Mouse (Mus musculus) R1 (cell line): ENCODE measurements at regions not wholly inside any gene's neighbourhood (a gene's known extent, or its start where the extent isn't known, plus 50 kb on each side); places are given as distances from the start of the nearest gene placed in this dataset.

Experiments used
- DNase-seq: peaks from one replicate; pipeline ENCODE4 v3.0.0-alpha.2; 2018; ENCODE audit warnings: low read depth, low spot score

DNA sequence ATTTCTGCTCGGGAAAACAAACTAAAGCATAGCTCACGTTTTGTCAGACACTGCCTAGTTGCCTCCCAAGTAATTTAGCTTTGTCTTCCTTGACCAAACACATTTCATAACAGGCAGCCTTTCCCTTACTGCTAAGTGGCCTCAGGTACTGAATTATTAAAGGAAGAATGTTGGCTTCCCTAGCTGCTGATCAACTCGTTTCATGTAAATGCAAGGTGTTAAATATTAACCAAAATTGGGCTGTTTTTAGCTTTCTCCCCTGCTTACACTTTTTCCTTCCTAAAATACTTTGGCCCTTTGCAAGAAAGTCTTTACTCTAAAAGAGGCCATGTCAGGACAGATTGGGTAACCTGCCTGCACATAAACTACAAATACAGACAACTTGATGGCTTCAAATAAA lies 265.4 kb downstream of the Pmp22 start:
- DNase-seq = no peak

DNA sequence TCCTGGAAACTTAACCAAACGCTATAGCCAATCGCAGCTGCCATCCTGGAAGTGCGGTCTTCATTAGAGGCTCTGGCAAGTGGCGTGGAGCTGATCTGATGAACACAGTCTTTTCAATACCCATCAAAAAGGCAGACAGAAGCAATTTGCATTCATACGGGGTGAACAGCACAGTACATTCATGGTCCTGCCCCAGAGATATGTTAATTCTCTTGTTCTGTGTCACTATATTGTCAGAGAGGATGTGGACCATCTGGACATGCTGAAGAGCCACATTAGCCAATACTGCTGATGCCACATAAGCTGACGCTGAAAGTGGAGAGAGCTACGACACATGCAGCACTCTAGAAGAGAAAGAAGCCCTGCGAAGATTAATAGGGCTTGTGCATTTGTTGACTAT lies 267.6 kb downstream of the Pmp22 start:
- DNase-seq = no peak

DNA sequence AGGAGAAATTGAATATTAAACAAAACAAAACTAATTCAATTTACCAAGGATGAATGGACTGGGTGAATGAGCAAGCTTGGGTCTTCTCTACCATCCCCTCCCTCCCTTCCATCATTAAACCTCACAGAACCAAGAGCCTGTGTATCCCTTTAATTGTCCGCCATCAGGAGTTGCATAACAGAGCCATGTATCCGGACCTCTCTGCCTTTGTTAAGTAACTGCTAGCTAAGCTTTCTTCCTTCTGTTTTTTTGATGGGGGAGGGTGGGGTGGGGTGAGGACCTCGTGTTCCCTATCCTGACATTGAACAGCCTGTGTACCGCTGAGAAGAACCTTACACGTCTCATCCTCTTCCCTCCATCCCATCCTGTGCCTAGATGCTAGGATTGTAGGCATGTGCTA lies 274.0 kb downstream of the Pmp22 start:
- peak; percentile 21 for DNase-seq

DNA sequence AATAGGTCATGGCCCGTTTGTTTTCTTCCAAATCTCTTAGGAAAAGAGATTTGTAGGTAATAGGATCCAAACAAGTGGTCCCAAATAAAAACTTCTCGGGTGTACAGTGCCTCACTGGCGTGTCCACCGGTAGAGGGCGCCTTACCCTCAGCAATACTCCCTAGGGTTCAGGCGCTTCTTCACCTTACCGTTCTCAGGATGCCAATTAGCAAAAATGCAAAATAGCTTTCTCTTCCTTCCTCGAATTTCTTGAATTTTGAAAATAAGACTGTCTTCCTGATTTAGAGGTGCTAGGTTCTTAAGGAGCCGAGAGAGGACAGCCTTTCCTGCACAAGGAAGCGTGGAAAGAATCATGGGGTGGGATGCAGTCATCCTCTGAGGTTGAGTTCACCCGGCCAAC lies 275.9 kb downstream of the Pmp22 start:
- DNase-seq = peak; percentile 64

DNA sequence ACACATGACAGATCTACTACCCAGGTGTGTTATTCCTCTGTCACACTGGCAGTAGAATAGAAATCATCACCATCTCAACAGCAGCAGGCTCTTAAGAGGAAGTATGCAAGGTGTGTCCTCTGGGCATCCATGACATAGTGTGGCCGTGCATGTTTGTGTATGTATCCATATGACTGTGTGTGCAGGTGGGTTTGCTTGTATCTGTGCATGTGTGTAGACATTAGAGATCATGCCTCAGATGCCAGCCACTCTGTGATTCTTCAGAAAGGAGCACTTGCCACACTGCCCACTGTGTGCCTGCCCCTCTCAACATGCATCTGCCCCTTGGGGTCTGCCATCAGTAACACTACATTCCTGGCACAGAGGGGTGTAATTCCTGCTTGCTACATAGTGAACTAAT lies 280.6 kb downstream of the Pmp22 start:
- no peak for DNase-seq

DNA sequence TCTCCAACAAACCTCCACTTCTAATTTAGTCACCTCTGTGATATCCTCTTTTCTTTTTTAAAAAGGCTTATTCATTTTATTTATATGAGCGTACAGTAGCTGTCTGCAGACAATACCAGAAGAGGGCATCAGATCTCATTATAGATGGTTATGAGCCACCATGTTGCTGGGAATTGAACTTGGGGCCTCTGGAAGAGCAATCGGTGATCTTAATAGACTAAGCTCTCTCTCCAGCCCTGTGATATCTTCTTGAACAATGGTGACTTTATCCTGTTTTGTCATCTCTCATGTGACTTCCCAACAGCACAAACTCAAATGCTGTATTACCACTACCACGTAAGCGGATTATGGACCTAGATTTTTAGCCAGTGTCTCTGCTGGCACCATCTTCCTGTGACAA lies 282.1 kb downstream of the Pmp22 start:
- DNase-seq = no peak

DNA sequence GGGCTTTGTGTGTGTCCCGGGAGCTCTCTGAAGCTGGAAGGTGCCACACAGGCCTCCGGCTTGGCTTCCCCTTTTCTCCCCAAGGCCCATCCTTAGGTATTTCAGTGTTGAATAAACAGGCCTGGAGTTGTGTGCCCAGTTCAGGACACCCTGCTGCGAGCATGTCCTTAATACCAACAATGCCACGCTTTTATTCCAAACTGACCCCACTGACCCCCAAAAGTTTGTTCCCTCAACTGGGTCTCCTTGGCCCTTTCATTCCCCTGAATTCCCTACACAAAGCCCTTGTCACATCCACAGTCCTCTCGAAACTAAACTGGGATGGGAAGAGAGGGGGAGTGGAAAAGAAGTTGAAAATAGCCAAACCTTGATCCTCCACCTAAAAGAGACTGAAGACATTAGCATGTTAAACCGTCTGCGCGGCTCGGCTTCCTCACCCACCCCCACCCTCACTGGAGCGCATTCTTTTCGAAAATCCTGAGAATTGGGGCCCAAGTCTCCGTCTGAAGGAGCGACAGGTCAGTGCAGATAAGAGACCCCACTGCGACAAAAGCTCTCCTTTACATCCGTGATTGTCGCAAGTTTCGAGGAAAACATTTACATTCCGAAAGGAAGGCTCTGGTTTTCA lies 283.7 kb downstream of the Pmp22 start:
- DNase-seq = peak; percentile 80

DNA sequence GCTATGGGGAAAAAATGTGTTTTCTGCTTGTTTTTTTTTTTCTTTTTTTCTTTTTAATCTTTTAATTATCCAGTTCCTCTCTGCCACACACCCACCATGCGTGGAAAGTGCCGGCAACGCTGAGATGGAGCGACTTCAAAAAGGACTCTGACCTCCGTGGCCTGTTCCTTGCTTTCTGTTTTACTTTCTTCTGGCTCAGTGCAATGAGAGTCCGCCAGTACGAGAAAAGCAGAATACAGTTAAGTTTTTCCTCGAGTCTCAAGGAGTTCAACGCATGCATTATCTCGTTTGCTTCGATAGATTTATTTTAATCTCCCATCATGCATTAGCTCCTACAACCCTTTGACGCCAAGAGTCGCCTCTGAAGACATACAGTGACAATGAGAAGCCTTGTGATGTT lies 284.3 kb downstream of the Pmp22 start:
- DNase-seq = no peak

DNA sequence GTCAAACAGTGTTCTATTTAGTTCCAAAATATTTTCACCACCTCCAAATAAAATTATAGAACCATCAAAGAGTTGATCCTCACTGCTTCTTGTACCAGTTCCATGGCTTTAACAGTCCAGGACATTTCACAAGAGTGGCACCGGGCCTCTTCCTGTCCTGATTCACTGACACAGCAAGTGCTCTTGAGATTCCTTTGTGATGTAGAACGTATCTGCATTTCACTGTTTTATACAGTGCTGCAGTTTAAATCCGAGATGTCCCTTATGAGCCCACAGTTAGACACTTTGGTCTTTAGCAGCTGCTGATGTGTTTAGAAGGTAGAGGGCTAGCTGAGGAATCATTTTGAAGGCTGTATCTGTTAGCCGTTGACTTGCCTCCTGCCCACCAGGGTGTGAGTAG lies 284.8 kb downstream of the Pmp22 start:
- DNase-seq = peak; percentile 80

DNA sequence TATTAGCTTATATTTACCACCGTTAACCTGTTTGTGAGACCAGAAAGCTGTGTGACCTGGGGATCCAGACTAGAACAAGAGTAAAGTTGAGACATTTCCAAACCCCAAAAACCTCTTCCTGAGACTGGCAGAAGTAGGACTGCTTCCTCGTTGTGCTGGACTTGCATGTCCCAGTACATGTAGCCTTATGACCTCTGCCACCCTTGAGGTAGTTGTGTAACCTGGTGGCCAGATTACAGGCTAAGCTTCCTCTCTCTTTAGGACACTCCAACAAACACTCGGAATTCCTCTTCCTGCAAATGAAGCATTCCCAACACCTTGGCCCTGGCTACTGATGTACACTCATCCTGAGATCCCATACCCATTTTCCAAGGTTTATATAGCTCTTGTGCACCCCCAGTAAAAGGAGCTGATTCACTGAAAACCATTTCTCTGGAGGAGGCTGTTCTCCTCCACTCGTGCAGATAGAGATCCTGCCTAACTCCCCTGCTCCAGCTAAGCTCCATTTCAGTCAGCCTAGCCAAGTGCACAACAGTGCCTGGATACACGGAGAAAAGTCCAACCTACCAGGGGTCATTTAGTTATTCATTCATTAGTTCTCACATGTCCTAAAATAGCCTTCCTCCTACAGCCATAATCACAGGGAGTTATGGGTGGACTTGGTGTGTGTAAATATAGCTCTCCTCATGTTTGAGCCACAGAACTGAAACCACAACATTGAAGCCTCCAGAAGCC lies 289.4 kb downstream of the Pmp22 start:
- no peak for DNase-seq

DNA sequence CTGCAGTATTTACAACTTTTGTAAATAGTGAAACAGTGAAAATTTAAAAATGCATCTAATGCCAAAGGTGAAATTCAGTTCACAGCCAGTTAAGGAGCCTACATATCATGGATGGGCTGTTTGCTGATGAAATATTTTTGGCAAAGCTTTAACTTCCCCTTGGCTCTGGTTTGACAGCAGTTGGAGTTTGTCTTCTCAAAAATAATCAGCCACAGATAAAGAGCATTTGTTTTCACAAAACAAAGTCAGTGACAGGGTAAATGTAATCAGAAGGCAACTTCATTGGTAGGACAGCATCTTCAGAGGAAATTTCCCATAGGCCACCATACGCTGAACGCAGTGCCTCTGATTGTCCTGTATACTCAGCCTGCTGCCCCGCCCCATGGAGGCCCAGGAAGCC lies 291.6 kb downstream of the Pmp22 start:
- no peak for DNase-seq

DNA sequence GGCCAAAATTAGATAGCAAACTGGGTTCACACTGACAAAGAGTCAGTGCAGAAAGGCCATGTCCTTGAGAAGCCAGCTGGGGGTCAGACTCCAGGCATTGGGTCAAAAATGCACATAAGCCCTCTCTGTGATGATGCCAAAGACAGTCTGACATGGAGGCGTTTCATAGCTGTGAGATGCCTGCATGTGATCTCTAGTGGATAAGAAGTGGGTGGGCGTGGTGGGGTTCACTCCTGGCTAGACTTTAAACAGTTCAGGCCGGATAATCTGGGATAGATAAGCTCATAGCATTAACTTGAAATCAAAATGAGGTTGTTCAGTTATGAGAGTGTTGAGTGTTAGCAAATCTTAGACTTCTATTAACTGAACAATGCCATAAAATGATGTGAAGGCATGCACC lies 293.3 kb downstream of the Pmp22 start:
- DNase-seq = no peak

DNA sequence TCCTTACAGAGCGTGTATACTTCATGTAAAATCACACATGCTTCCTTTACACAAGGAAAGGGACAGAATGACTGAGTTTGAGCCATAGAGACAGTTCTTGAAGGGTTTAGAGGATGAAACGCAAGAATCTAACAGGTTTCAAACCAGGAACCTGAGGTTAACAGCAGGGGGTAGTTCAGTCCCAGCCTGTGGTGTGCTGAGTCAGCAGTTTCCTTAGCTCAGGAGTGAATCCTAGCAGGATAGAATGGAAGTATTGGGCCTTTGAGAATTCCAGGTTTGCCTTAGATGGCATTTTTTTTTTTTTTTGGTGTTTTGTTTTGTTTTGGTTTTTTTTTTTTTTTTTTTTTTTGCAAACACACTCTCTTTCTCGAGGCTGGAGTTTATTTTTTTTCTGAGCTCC lies 295.5 kb downstream of the Pmp22 start:
- peak; percentile 71 for DNase-seq

DNA sequence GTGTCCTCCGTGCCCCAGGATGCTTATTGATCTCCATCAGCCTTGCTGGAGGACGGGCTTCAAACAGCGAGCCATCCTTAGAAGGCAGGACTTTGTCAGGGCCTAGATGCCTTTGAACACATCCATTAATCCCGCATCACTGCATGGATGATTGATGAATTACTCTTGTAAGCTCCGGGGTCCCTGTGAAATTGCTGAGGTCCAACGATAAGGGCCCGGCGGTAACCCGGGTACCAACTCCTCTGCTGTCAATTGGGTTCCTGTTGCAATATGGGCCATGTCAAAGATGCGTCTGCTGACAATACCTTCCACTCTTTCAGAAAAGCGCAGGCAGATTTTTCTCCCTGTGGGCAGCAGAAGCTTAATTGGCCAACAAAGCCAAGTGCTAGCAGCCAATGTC lies 297.0 kb downstream of the Pmp22 start:
- DNase-seq = peak; percentile 25

DNA sequence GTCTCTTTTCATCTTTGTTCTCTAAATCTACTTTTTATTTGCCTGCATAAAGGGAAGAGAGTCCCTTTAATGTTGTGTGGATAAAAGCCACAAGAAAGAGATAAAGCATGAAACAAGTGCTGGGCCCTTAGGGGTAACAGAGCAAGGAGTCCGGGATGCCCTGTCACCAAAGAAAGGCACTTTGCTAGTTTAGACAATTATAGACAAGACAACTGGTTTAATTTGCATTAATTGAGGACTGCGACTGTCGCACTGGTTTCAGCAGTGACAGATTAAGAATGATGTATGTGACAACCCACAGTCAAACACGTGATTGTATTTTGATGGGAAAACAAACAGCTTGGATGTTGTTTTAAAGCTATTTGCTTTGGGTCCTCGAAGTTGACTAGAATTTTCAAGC lies 325.0 kb downstream of the Pmp22 start:
- no peak for DNase-seq

DNA sequence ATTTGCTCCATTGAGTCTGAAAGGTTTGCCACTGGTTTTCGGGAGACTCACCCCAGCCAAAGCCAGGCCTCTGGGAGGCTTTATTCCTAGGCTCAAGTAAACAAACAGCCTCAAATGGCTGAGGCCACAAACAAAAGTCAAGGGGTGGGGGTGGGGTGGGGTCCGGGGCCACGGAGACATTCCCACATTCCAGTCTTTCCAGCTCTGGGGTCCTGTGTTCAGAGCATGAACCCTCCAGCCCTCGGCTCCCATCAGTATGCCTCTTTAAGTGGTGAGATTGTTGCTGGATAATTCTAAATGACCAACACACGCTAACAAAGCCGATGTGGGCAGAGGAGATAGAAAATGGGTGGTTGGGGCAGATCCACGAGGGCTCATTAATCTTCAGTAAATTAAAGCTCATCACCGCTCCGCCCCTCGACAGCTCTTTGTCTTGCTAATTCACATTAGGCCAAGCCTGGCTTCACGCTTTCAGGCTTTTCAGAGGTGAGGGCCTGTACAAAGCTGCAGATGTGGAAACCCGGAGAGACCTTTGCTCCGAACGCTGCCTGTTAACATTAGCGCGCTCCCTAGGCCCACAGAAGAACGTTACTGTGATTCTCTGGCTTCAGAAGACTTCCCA lies 326.2 kb downstream of the Pmp22 start:
- peak; percentile 97 for DNase-seq

DNA sequence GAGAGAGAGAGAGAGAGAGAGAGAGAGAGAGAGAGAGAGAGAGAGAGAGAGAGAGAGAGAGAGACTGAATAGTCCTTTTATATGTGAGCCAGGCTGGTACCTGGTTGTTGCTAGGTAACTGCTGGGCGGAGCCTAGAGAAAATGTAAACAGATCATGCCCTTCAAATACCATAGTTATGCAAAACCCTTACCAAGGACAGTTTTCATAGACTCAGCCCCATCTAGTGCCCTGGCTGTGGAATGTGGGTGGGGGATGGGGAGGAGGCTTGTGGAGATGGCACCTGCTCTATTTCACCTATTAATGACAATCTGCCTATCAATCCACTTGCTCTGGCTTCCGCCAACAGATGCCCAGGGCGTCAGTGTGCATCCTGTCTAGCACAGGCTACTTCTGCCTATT lies 327.6 kb downstream of the Pmp22 start:
- DNase-seq = peak; percentile 97

DNA sequence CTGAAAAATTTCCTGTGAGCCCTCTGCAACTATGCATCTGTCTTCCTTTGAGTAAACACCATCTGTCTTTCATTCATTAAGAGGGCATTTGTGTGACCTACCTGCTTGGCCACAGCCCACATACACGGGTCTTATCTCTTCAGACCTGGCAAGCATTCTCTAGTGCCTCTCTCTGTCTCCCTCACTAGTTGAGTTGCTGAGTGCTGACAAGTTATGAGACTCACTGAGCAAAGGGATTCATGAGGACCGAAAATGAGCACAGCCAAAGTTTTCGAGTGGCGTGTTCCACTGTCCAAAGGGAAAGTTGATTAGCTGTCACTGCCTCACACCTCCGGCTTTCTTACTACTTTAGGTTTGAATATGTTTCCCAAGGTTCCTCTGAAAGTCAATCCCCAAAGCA lies 328.5 kb downstream of the Pmp22 start:
- peak; percentile 13 for DNase-seq

DNA sequence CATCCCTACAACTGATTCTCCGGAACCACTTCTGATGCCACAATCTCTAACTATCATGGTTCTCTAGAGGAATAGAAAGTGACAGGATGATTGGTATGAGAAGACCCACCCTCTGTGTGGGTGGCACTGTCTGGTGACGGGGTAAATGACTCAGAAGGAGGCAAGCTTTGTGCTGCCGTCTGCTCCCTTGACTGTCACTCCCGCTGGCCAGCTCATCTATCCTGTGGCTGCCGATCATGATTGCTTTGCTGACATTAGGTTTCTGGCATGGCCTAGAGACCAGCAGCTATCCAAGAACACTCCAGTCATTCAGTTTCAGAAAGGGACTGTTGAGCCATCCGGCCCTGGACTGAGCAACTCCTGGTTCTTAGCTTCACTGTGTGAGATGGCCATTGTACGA lies 331.4 kb downstream of the Pmp22 start:
- no peak for DNase-seq

DNA sequence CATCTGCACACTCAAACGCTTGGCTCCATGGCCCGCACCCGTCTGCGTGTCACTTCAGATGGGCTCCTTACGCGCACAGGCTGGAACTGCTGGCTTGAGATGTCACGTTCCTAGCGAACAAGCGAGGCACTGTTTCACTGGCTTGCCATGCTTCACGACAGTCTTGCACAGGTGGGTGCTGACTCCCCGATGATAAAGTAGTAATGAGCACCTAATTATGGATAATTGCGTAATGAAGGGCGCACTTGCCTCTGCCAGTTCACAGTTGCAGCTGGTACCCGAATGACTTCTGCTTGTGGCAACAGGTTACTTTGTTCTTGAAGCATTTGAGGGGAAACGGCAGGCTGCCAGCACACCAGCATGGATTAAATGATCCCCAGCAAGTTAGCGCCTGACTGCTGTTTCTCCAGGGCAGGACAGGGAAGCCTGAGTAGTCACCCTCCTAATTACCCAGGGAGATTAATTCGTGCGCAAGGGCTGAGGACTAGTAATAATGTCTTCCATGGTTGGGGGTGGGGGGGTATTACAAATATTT lies 335.1 kb downstream of the Pmp22 start:
- no peak for DNase-seq

DNA sequence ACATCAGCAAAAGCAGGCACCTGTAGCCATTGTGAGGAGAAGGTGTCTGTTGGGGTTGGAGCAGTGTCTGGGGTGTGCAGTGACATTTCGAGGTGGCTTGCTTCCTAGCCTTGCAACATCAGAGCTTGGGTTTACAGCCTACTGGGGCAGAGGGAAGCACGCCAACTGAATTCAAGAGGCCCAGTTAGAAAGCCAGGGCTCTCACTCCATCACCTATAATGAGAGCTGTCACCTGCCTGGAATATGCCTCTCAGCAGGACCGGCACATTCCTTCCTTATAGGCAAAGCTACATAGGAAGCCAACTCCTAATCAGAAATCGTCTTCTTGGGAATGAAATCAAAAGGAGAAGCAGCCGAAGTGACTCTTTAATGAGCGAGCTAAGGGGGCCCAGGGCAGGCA lies 337.2 kb downstream of the Pmp22 start:
- no peak for DNase-seq

DNA sequence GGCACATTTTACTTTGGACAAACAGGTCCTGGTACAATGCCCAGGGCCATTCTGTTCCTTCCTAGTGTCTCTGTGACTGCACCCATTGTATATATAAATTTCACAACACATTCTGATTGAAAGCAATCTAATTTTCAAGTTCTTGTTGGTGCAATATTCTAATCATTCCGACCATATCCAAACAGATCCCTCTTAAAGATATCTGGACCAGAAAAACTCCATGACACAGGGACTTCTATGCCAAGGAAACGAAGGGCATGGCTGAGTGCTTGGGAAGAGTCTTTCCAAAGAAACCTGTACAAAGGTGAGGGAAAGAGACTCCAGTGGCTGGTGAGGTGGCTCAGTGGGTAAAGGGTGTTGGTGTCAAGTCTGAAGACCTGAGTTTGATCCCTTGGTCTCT lies 337.8 kb downstream of the Pmp22 start:
- DNase-seq = no peak

DNA sequence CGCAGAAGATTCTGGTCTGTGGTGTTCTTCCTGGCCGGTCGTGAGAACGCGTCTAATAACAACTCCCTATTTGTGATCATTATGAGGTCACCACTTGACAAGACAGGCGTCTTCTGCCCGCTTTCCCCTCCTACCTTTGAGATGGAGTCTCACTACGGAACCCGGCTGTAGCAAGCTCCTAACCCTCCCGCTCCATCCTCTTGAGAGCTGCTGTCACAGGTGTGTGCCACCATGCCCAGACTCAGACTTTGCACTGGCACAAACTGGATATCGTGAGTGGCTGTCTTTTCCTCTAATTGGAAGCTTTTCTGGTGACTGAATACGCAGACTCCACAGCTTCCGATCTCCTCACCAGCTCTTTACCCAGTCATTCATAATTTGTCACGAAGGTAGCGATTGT lies 346.0 kb downstream of the Pmp22 start:
- DNase-seq = no peak
